Mouse (Mus musculus) heart, adult 2 months (tissue): ENCODE data around the gene Top1.

ENCODE experiments used
- CTCF ChIP-seq: fragments of 200-600 bp; IDR thresholded peaks from 2 replicates; pipeline ENCODE4 v1.8.1; 2022; ENCODE audit warnings: antibody characterized with exemption, mild to moderate bottlenecking, moderate library complexity
- EP300 ChIP-seq: fragments of 200-500 bp; IDR thresholded peaks from 2 replicates; pipeline ENCODE4 v1.6.1; 2011; ENCODE audit warnings: low read depth, low read length, control low read depth; ENCODE audit not compliant: insufficient read depth

- TF ChIP-seq CTCF (no peak), EP300 (no peak)
These were observed 69.9 kb downstream of the Top1 start for GRCm38 (mm10) chr2:160715463-160716030.
